Mouse (Mus musculus) brown adipose tissue, adult 24 weeks (tissue): ENCODE data around the gene Fxyd2. TPM values are rescaled to one million over a fixed set of nuclear protein-coding genes. Genes with fewer than 3 reads are reported as not detected.

ENCODE experiments used
- H3K27ac ChIP-seq: fragments of 200-500 bp; replicated peaks from 2 replicates; pipeline ENCODE4 v1.5.1; 2012; ENCODE audit warnings: low read depth, mild to moderate bottlenecking, low read length
- H3K4me1 ChIP-seq: fragments of 200-500 bp; 2 replicates; pipeline ENCODE4 v1.6.1; 2012; ENCODE audit warnings: low read length, mixed read lengths; ENCODE audit not compliant: control insufficient read depth, insufficient read depth, insufficient read length
- H3K4me3 ChIP-seq: fragments of 200-500 bp; 2 replicates; pipeline ENCODE4 v1.5.1; 2012; ENCODE audit warnings: low read depth, mild to moderate bottlenecking, low read length, moderate library complexity; ENCODE audit not compliant: insufficient read depth
- polyA plus RNA-seq: library from polyadenylated mRNA; stranded (reverse); fragments of >200 nt; gene quantifications from 2 replicates; pipeline ENCODE4 v1.2.4, GENCODE M21; 2012; ENCODE audit not compliant: missing spikeins, insufficient read depth, insufficient read length

The Fxyd2 gene
- polyA plus RNA-seq, 1 experiment = 15.3 TPM

GRCm38 (mm10) chr9:45407706-45408675, 8.5 kb downstream of the Fxyd2 start:
- no peak overlapping the region for H3K27ac ChIP-seq

GRCm38 (mm10) chr9:45410193-45410592, 10.7 kb downstream of the Fxyd2 start:
- Histone ChIP-seq H3K4me3 (no peak overlapping the region), H3K4me1 (no peaks in the 10 kb centered on the region), H3K27ac (no peak overlapping the region)

More at GRCm38 (mm10) chr9:45407706-45408675, 8.5 kb downstream of the Fxyd2 start:
- no peaks in the 10 kb centered on the region for H3K4me1 ChIP-seq
- peak overlapping the region; percentile 40; the same call in 1 of the 2 replicates for H3K4me3 ChIP-seq

GRCm38 (mm10) chr9:45410614-45411013, 11.1 kb downstream of the Fxyd2 start:
- Histone ChIP-seq H3K4me1 (no peaks in the 10 kb centered on the region), H3K4me3 (no peak overlapping the region), H3K27ac (no peak overlapping the region)

DNA sequence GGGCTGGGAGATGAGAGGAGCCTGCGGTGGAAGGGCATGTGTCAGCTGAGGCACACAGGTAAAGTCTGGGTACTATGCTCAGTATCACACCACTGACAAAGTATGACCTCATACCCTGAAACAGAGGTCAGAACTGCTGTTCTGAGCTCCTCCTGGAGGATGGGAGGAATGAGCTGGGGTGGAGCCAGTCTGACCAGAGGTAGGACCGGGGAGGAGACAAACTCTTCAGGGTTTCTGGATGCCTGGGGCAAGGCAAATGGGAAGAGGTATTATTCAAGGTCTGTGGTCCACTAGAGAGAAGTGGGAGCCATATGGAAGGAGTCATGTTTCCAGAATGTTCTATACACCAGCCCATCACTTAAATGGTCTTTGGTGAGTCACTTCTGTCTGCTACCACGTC, 11.6 kb downstream of the Fxyd2 start:
- no peak overlapping the region for H3K27ac ChIP-seq
- no peaks in the 10 kb centered on the region for H3K4me1 ChIP-seq
- H3K4me3 ChIP-seq = no peak overlapping the region

DNA sequence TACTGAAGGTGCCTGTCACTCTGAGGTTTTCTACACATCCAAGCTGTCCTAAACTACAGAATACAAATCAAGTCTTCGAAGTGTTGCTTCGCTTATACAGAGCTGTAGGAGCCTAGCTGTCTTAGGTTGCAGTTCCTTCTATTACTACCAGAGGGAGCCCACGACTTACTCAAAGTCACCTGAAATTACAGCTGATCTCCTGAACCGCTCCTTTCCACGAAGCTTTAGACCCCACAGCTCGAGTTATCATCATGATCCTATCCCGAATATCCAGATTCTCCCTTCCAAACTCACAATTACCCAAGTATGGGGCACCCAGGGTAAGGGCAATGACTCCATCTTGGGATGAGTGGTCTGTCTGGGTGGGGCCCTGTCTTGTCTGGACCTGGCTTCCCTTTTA, 12.3 kb downstream of the Fxyd2 start:
- Histone ChIP-seq H3K27ac (no peak overlapping the region), H3K4me3 (no peak overlapping the region), H3K4me1 (no peaks in the 10 kb centered on the region)

DNA sequence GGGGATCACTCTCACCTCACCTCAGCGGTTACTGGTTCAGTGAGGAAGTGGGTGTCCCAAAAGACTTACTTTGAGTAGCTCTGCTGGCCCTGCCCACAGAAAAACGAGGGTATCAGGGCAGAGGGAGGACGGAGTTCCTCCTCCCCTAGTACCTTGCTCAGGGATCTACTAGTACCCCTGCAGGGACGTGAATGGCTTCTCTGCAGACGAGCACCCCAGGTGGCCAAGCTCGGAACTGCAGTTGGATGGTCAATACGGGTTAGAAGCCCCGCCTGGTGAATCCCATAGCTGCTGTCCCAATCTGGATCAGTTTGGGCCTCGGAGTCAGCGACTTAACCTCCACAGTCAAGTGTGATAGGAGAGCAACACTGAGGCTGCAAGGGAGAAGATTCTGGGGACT, 12.8 kb downstream of the Fxyd2 start:
- no peak overlapping the region for H3K27ac ChIP-seq
- H3K4me1 ChIP-seq = no peaks in the 10 kb centered on the region
- no peak overlapping the region for H3K4me3 ChIP-seq

DNA sequence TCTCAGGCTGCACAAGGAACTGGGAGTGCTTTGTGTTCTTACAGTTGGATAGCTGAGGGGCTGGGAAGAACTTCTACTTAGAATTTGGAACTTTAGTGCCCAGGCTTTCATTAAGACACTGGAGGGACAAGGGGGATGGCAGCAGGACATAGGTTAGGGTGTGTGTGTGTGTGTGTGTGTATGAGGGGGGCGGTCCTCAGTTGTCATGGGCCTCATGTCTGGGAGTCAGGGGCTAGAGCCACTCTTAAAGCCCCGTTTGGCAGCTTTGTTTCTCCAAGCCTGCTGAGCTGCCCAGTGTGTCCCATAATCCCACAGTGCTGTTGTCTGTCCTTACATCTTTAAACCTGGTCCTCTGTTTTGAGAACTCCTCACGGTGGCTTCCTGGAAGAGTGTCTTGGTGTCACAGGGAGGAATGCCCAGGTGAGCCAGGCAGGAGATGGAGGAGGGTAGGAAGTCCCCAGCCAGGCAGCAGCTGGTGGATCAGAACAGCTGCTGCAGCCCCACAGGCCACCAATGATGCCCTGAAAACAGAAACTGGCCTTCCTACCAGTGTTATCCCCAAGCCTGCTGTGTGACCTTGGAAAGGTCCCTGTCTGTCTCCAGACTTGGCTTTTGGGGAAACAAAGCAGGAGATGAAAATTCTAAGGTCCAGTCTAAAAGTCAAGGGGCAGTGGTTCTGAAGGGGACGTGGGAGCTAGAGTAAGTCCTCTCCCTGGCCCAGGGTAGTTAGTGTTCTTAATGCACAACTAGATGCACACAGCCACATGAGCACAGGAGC, 13.4 kb downstream of the Fxyd2 start:
- Histone ChIP-seq H3K4me1 (no peaks in the 10 kb centered on the region), H3K27ac (no peak overlapping the region), H3K4me3 (no peak overlapping the region)

DNA sequence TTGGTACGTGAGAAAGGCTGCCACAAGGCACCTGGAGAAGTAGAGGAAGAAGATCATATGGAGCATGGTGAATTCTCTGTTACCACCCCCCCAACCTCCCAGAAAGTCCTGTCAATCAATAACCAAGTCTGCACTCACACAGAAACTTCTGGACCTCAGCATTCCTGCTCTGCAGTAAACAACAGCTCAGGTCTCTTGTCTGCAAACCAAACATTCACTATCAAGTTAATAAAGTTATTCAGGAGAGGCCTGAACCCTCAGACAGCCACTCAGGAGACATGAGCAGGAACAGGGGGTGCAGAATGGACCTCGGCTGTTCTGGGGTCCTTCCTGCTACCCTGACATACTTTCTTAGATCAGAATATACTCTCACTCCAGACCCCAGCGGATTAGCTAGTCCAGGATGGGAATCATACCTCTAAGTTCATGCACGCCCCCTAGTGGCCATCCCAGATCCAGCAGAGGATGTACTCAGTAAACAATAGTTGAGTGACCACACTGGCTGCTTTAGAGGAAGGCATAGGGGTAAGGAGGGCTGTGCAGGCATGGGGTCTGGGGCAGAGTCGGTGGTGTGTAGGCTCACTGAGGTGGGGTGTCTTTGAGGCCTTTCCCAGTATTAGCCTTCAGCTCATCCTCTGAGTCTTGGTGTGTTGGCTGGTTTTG, 14.1 kb downstream of the Fxyd2 start:
- Histone ChIP-seq H3K4me3 (no peak overlapping the region), H3K4me1 (no peaks in the 10 kb centered on the region), H3K27ac (no peak overlapping the region)

GRCm38 (mm10) chr9:45415912-45416311, 16.4 kb downstream of the Fxyd2 start:
- Histone ChIP-seq H3K4me3 (no peak overlapping the region), H3K4me1 (no peaks in the 10 kb centered on the region), H3K27ac (no peak overlapping the region)

DNA sequence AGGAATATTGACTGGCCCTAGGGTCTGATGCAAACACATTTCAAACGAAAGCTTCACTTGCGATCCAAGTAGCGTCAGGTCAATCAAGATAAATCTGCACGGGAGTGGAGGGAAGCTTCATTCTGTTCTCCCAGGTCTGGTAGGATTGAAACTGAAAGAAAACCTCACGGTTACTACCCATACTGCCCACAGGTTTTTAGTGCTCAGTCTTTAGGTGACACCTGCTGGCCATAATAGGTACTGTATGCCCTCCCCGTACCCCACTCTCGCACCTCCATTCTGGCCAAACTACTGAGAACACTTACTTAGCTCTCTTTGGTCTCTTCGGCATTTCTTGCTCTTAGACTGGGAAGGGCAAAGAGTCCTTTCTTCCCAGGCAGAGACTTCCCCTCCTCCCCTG, 17.8 kb downstream of the Fxyd2 start:
- no peak overlapping the region for H3K27ac ChIP-seq

DNA sequence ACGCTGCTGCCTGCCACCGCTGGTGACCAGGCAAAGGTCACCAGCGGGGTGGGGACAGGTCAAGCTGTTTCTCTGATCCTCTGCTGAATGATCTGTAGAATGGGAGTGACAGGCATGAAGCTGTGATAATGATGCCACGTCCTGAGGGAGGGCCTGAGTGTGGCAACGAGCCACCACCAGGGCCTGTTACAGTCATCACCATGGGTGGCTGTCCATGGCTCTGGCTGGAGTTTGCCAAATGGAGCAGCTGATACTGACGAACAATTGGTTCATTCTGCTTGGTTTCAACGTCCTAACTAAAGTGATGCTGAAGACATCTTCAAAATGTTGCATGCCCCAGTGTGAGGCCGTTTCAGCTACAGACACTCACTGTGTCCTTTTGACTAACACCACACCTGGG, 18.8 kb downstream of the Fxyd2 start:
- Histone ChIP-seq H3K27ac (no peak overlapping the region), H3K4me3 (no peak overlapping the region), H3K4me1 (no peaks in the 10 kb centered on the region)

More for the DNA sequence above, 17.8 kb downstream of the Fxyd2 start:
- no peaks in the 10 kb centered on the region for H3K4me1 ChIP-seq
- H3K4me3 ChIP-seq = peak overlapping the region; percentile 45

- no peaks in the 10 kb centered on the region for H3K4me1 ChIP-seq
- no peak overlapping the region for H3K4me3 ChIP-seq
- no peak overlapping the region for H3K27ac ChIP-seq
Observed at GRCm38 (mm10) chr9:45421209-45421608, 21.7 kb downstream of the Fxyd2 start.

DNA sequence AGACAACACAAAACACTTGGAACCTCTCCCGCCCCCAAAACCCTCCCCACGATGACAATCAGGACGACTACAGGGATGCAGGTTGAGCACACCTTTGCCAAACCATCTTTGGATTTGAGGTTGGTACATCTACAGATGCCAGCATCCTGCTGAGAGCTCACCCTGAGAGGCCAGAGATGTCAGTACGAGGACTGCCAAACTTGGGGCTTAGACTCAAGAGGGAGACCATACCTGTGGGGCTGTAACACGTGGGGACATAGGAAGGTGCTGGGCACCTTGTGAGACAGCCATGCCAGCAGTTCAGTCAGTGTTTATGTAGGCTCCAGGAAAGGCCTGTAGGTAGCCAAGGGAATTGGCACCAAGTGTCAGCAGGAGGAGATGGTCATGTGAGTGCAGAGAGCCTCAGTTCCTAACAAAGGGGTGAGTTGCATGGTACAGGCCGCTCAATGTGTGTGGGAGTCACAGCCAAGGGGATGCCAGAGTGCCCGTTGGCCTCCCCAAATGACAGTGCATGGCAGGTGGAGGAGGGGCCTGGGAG, 23.4 kb downstream of the Fxyd2 start:
- H3K27ac ChIP-seq = no peak overlapping the region
- H3K4me3 ChIP-seq = no peak overlapping the region
- no peaks in the 10 kb centered on the region for H3K4me1 ChIP-seq

- H3K27ac ChIP-seq = no peak within 1 kb of the TSS
- H3K4me3 ChIP-seq = no peak within 1 kb of the TSS
- H3K4me1 ChIP-seq = no peaks in the 10 kb centered on the region
Observed at GRCm38 (mm10) chr9:45426456-45426855, 27.0 kb downstream of the Fxyd2 start, which contains the start of gene Dscaml1. Gene Dscaml1, plus strand, starts transcription at chr9:45426628.

DNA sequence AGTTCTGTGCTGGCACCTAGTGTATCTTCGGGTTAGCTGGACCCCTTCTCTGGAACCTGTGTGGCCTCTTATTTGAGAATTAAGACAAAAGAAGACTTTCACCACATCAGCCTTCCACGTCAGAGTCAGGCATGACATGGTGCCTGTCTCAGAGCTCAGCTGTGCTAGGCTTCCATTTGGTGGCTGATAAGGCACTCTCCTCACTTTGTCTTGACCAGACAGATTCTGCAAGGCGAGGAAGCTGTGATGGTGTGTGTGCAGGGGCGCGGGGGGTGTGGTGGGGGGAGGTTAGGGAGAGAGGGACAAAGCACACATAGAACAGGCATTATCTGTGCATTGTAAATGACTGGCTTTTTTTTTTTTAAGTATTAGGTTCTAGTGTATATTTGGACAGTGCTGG, 29.9 kb downstream of the Fxyd2 start:
- no peak overlapping the region for H3K27ac ChIP-seq
- H3K4me3 ChIP-seq = no peak overlapping the region
- H3K4me1 ChIP-seq = no peaks in the 10 kb centered on the region
